ENCODE assay signal across 8 mouse cellular contexts in genomic region chr4:73790260-73791185, GRCm38 (mm10). TPM values are rescaled to one million over a fixed set of nuclear protein-coding genes. Genes with fewer than 3 reads are reported as not detected.
A peak's percentile ranks its signal among the peaks of the same experiment; 100 is the strongest.
DNase-seq lines count a peak whose midpoint lies in the region; ATAC-seq and TF ChIP-seq lines count a peak whose summit lies in the region.

Gene Rasef, minus strand, starts transcription at chr4:73790994.

- H3K4me2 ChIP-seq in forebrain, embryonic 14.5 days (ENCODE audit: low read length), result peak within 1 kb of the TSS; percentile 98
- peak within 1 kb of the TSS; percentile 93 for H3K4me2 ChIP-seq in hindbrain, postnatal 0 days (ENCODE audit: low read depth, low read length)
- H3K4me2 ChIP-seq in midbrain, postnatal 0 days (ENCODE audit: low read depth, low read length, poor library complexity, severe bottlenecking), result peak within 1 kb of the TSS; percentile 98

- H3K36me3 ChIP-seq in forebrain, embryonic 14.5 days (ENCODE audit: control insufficient read depth, insufficient read depth, low read length), result no peaks in the 10 kb centered on the region
- H3K36me3 ChIP-seq in hindbrain, postnatal 0 days (ENCODE audit: insufficient read depth, low read length), result no peaks in the 10 kb centered on the region
- no peaks in the 10 kb centered on the region for H3K36me3 ChIP-seq in midbrain, postnatal 0 days (ENCODE audit: insufficient read depth, low read length)

- H3K27ac ChIP-seq in forebrain, embryonic 14.5 days (ENCODE audit: low read depth, low read length), result no peak within 1 kb of the TSS; the same call in 1 of the 2 replicates
- no peak within 1 kb of the TSS for H3K27ac ChIP-seq in hindbrain, postnatal 0 days
- no peak within 1 kb of the TSS for H3K27ac ChIP-seq in midbrain, postnatal 0 days (ENCODE audit: low read depth, low read length)

- DNase-seq in layer of hippocampus, postnatal 10 days (ENCODE audit: low spot score in 2 of 2), result peak; percentile 22 to 40
- no peak for DNase-seq in layer of hippocampus, adult 9-10 months (ENCODE audit: low spot score)
- DNase-seq in forebrain, embryonic 14.5 days (ENCODE audit: low spot score), result peak; percentile 16
- peak; percentile 52 for DNase-seq in hindbrain, postnatal 0 days (ENCODE audit: low spot score)
- DNase-seq in liver, result peak; percentile 7
- DNase-seq in midbrain, postnatal 0 days (ENCODE audit: low spot score), result peak; percentile 19
- peak; percentile 43 for DNase-seq in testis, postnatal 14 days (ENCODE audit: low spot score)
- no peak for DNase-seq in T-cell, adult 2 months (ENCODE audit: low spot score)

- H3K9ac ChIP-seq in forebrain, embryonic 14.5 days (ENCODE audit: low read length), result peak within 1 kb of the TSS; percentile 66
- H3K9ac ChIP-seq in hindbrain, postnatal 0 days (replicated peaks; ENCODE audit: low read length), result peak within 1 kb of the TSS; percentile 56
- peak within 1 kb of the TSS; percentile 70 for H3K9ac ChIP-seq in midbrain, postnatal 0 days (replicated peaks; ENCODE audit: low read length, poor library complexity, severe bottlenecking)

- WGBS in forebrain, embryonic 14.5 days, result 5% methylated on average over 87 of the region's 87 CpGs
- WGBS in hindbrain, postnatal 0 days, result 5% methylated on average over 83 of the region's 87 CpGs
- 5% methylated on average over 78 of the region's 87 CpGs for WGBS in midbrain, postnatal 0 days

- H3K4me1 ChIP-seq in forebrain, embryonic 14.5 days (ENCODE audit: control insufficient read depth, insufficient read depth, low read length), result peaks cover 4% of the 10 kb centered on the region; the same call in 1 of the 2 replicates
- H3K4me1 ChIP-seq in hindbrain, postnatal 0 days (ENCODE audit: insufficient read depth, low read length), result no peaks in the 10 kb centered on the region
- no peaks in the 10 kb centered on the region for H3K4me1 ChIP-seq in midbrain, postnatal 0 days (ENCODE audit: insufficient read depth, low read length)

- peak; percentile 80 for ATAC-seq in forebrain, embryonic 14.5 days
- peak; percentile 91 for ATAC-seq in hindbrain, postnatal 0 days
- peak; percentile 90 for ATAC-seq in midbrain, postnatal 0 days (ENCODE audit: low FRiP score)

- 0 out of 2 replicates have a peak, but pooled peaks cover 6% of the 10 kb centered on the region for H3K27me3 ChIP-seq in forebrain, embryonic 14.5 days (replicated peaks; ENCODE audit: control insufficient read depth, insufficient read depth, low read length)
- H3K27me3 ChIP-seq in hindbrain, postnatal 0 days (ENCODE audit: insufficient read depth, low read length), result no peaks in the 10 kb centered on the region
- no peaks in the 10 kb centered on the region for H3K27me3 ChIP-seq in midbrain, postnatal 0 days (ENCODE audit: insufficient read depth, low read length)

- TF ChIP-seq CTCF in hindbrain, postnatal 0 days (IDR thresholded peaks at IDR 0.05; ENCODE audit: low read depth), result no peak
- TF ChIP-seq CTCF in midbrain, postnatal 0 days (IDR thresholded peaks at IDR 0.05), result no peak

- no peaks in the 10 kb centered on the region for H3K9me3 ChIP-seq in forebrain, embryonic 14.5 days (replicated peaks; ENCODE audit: control insufficient read depth, low read length)
- no peaks in the 10 kb centered on the region for H3K9me3 ChIP-seq in hindbrain, postnatal 0 days (ENCODE audit: low read length)
- H3K9me3 ChIP-seq in midbrain, postnatal 0 days (ENCODE audit: low read length), result no peaks in the 10 kb centered on the region

- peak within 1 kb of the TSS; percentile 49 for H3K4me3 ChIP-seq in forebrain, embryonic 14.5 days (ENCODE audit: low read depth, low read length)
- H3K4me3 ChIP-seq in hindbrain, postnatal 0 days (ENCODE audit: low read length), result peak within 1 kb of the TSS; percentile 54
- peak within 1 kb of the TSS; percentile 59 for H3K4me3 ChIP-seq in midbrain, postnatal 0 days (ENCODE audit: low read depth, low read length)

RNA-seq across cellular contexts. Expression of gene Rasef, which starts in this region (rescaled TPM):
- total RNA-seq in layer of hippocampus, postnatal 10 days (2021), result 1 to 10 TPM in 1 of 2 experiments, under 1 TPM in 1; 0.58 to 1.1 TPM
- 0.05 and 0.10 TPM in 2 replicates for polyA plus RNA-seq in forebrain, embryonic 14.5 days (2014; fragmentation: Nextera tagmentation; extraction: Ambion mirVana)
- 0.47 and 1.3 TPM in 2 replicates for total RNA-seq in hindbrain, postnatal 0 days (2014; rRNA removed)
- 0.19 and 0.40 TPM in 2 replicates for polyA plus RNA-seq in hindbrain, postnatal 0 days (2015; fragmentation: Nextera tagmentation; extraction: Ambion mirVana)
- total RNA-seq in midbrain, postnatal 0 days (2014; rRNA removed), result 0.16 and 0.90 TPM in 2 replicates
- 0.43 and 0.65 TPM in 2 replicates for polyA plus RNA-seq in midbrain, postnatal 0 days (2015; fragmentation: Nextera tagmentation; extraction: Ambion mirVana)

Comparison
In these comparisons a context has a peak if more than half of its experiments do, and no peak if none do; other contexts are left out.
1. DNase-seq: peak in layer of hippocampus, postnatal 10 days (2 of 2), hindbrain, postnatal 0 days (single experiment), liver (single experiment) and testis, postnatal 14 days (single experiment); none in layer of hippocampus, adult 9-10 months (single experiment) and T-cell, adult 2 months (single experiment).
2. Peak in DNase-seq, ATAC-seq, H3K4me3 ChIP-seq, H3K9ac ChIP-seq and H3K4me2 ChIP-seq in forebrain, embryonic 14.5 days; RNA of the gene not detected or under 1 TPM.
3. Peak in DNase-seq, ATAC-seq, H3K4me3 ChIP-seq, H3K9ac ChIP-seq and H3K4me2 ChIP-seq in midbrain, postnatal 0 days; RNA of the gene not detected or under 1 TPM.
4. Peak in every context shown above with its lines, with median percentiles within 50 percentile points of each other: ATAC-seq, H3K4me2 ChIP-seq, H3K4me3 ChIP-seq and H3K9ac ChIP-seq.